Mouse (Mus musculus): ENCODE results near the gene Xpnpep1. TPM values are rescaled to one million over a fixed set of nuclear protein-coding genes. Genes with fewer than 3 reads are reported as not detected.

Xpnpep1 gene
- polyA plus RNA-seq, 1 experiment = 185 TPM

GRCm38 (mm10) chr19:53023189-53023588, 16.8 kb downstream of the Xpnpep1 start:
- Histone ChIP-seq H3K27me3 (ENCODE audit: control insufficient read depth, insufficient read depth, low read length, poor library complexity, severe bottlenecking) (no peaks in the 10 kb centered on the region), H3K4me1 (ENCODE audit: control insufficient read depth, insufficient read depth, low read length) (peaks cover 13% of the 10 kb centered on the region), H3K9ac (ENCODE audit: low read depth, poor library complexity, severe bottlenecking) (no peak overlapping the region), H3K36me3 (ENCODE audit: control insufficient read depth, insufficient read depth, low read length, poor library complexity, severe bottlenecking) (no peaks in the 10 kb centered on the region), H3K4me3 (ENCODE audit: low read depth, low read length) (no peak overlapping the region), H3K27ac (ENCODE audit: insufficient read depth, low read length) (peak overlapping the region; percentile 66), H3K9me3 (replicated peaks; ENCODE audit: control insufficient read depth, insufficient read depth, low read length, poor library complexity, severe bottlenecking) (no peaks in the 10 kb centered on the region)
- TF ChIP-seq CTCF (IDR thresholded peaks at IDR 0.05; ENCODE audit: low read depth, low read length) = no peak
- TF ChIP-seq EP300 (IDR thresholded peaks at IDR 0.05; ENCODE audit: insufficient read depth, low read depth, low read length) = peak; percentile 99

- no peak for TF ChIP-seq CTCF (IDR thresholded peaks at IDR 0.05; ENCODE audit: low read depth, low read length)
- TF ChIP-seq POLR2A (IDR thresholded peaks at IDR 0.05; ENCODE audit: insufficient read depth, low read length) = no peak
- no peak for TF ChIP-seq EP300 (IDR thresholded peaks at IDR 0.05; ENCODE audit: insufficient read depth, low read depth, low read length)
- peak overlapping the region; percentile 66 for H3K27ac ChIP-seq (ENCODE audit: insufficient read depth, low read length)
- H3K4me3 ChIP-seq (ENCODE audit: low read depth, low read length) = no peak overlapping the region
- H3K9me3 ChIP-seq (replicated peaks; ENCODE audit: control insufficient read depth, insufficient read depth, low read length, poor library complexity, severe bottlenecking) = no peaks in the 10 kb centered on the region
- H3K4me1 ChIP-seq (ENCODE audit: control insufficient read depth, insufficient read depth, low read length) = peaks cover 13% of the 10 kb centered on the region
- H3K9ac ChIP-seq (ENCODE audit: low read depth, poor library complexity, severe bottlenecking) = no peak overlapping the region
- no peaks in the 10 kb centered on the region for H3K27me3 ChIP-seq (ENCODE audit: control insufficient read depth, insufficient read depth, low read length, poor library complexity, severe bottlenecking)
- no peaks in the 10 kb centered on the region for H3K36me3 ChIP-seq (ENCODE audit: control insufficient read depth, insufficient read depth, low read length, poor library complexity, severe bottlenecking)
Measured at GRCm38 (mm10) chr19:53022037-53022614, 17.9 kb downstream of the Xpnpep1 start.

- H3K4me1 ChIP-seq (ENCODE audit: control insufficient read depth, insufficient read depth, low read length) = peaks cover 13% of the 10 kb centered on the region
- H3K27ac ChIP-seq (ENCODE audit: insufficient read depth, low read length) = peak overlapping the region; percentile 66
- no peaks in the 10 kb centered on the region for H3K9me3 ChIP-seq (replicated peaks; ENCODE audit: control insufficient read depth, insufficient read depth, low read length, poor library complexity, severe bottlenecking)
- H3K4me3 ChIP-seq (ENCODE audit: low read depth, low read length) = no peak overlapping the region
- no peak for TF ChIP-seq POLR2A (IDR thresholded peaks at IDR 0.05; ENCODE audit: insufficient read depth, low read length)
- TF ChIP-seq CTCF (IDR thresholded peaks at IDR 0.05; ENCODE audit: low read depth, low read length) = peak; percentile 31
- no peak for TF ChIP-seq EP300 (IDR thresholded peaks at IDR 0.05; ENCODE audit: insufficient read depth, low read depth, low read length)
- no peaks in the 10 kb centered on the region for H3K36me3 ChIP-seq (ENCODE audit: control insufficient read depth, insufficient read depth, low read length, poor library complexity, severe bottlenecking)
- no peak overlapping the region for H3K9ac ChIP-seq (ENCODE audit: low read depth, poor library complexity, severe bottlenecking)
- no peaks in the 10 kb centered on the region for H3K27me3 ChIP-seq (ENCODE audit: control insufficient read depth, insufficient read depth, low read length, poor library complexity, severe bottlenecking)
Measured at GRCm38 (mm10) chr19:53021537-53021936, 18.5 kb downstream of the Xpnpep1 start.

GRCm38 (mm10) chr19:53019716-53020463, 20.1 kb downstream of the Xpnpep1 start:
- Histone ChIP-seq H3K27me3 (ENCODE audit: control insufficient read depth, insufficient read depth, low read length, poor library complexity, severe bottlenecking) (no peaks in the 10 kb centered on the region), H3K9me3 (replicated peaks; ENCODE audit: control insufficient read depth, insufficient read depth, low read length, poor library complexity, severe bottlenecking) (no peaks in the 10 kb centered on the region), H3K4me3 (ENCODE audit: low read depth, low read length) (peak overlapping the region; percentile 6; the same call in 1 of the 2 replicates), H3K9ac (ENCODE audit: low read depth, poor library complexity, severe bottlenecking) (peak overlapping the region; percentile 34), H3K36me3 (ENCODE audit: control insufficient read depth, insufficient read depth, low read length, poor library complexity, severe bottlenecking) (no peaks in the 10 kb centered on the region), H3K4me1 (ENCODE audit: control insufficient read depth, insufficient read depth, low read length) (peaks cover 16% of the 10 kb centered on the region), H3K27ac (ENCODE audit: insufficient read depth, low read length) (peak overlapping the region; percentile 41)
- TF ChIP-seq POLR2A (IDR thresholded peaks at IDR 0.05; ENCODE audit: insufficient read depth, low read length) = no peak
- TF ChIP-seq CTCF (IDR thresholded peaks at IDR 0.05; ENCODE audit: low read depth, low read length) = peak; percentile 76

GRCm38 (mm10) chr19:53017954-53018353, 22.1 kb downstream of the Xpnpep1 start:
- no peaks in the 10 kb centered on the region for H3K9me3 ChIP-seq (replicated peaks; ENCODE audit: control insufficient read depth, insufficient read depth, low read length, poor library complexity, severe bottlenecking)
- no peaks in the 10 kb centered on the region for H3K27me3 ChIP-seq (ENCODE audit: control insufficient read depth, insufficient read depth, low read length, poor library complexity, severe bottlenecking)
- no peak overlapping the region for H3K4me3 ChIP-seq (ENCODE audit: low read depth, low read length)
- no peak overlapping the region for H3K9ac ChIP-seq (ENCODE audit: low read depth, poor library complexity, severe bottlenecking)
- no peaks in the 10 kb centered on the region for H3K36me3 ChIP-seq (ENCODE audit: control insufficient read depth, insufficient read depth, low read length, poor library complexity, severe bottlenecking)
- H3K4me1 ChIP-seq (ENCODE audit: control insufficient read depth, insufficient read depth, low read length) = peaks cover 9% of the 10 kb centered on the region
- TF ChIP-seq POLR2A (IDR thresholded peaks at IDR 0.05; ENCODE audit: insufficient read depth, low read length) = no peak
- TF ChIP-seq CTCF (IDR thresholded peaks at IDR 0.05; ENCODE audit: low read depth, low read length) = no peak
- TF ChIP-seq EP300 (IDR thresholded peaks at IDR 0.05; ENCODE audit: insufficient read depth, low read depth, low read length) = no peak
- H3K27ac ChIP-seq (ENCODE audit: insufficient read depth, low read length) = peak overlapping the region; percentile 5; the same call in 1 of the 2 replicates

GRCm38 (mm10) chr19:53017248-53017647, 22.8 kb downstream of the Xpnpep1 start:
- Histone ChIP-seq H3K9ac (ENCODE audit: low read depth, poor library complexity, severe bottlenecking) (no peak overlapping the region), H3K36me3 (ENCODE audit: control insufficient read depth, insufficient read depth, low read length, poor library complexity, severe bottlenecking) (no peaks in the 10 kb centered on the region), H3K9me3 (replicated peaks; ENCODE audit: control insufficient read depth, insufficient read depth, low read length, poor library complexity, severe bottlenecking) (no peaks in the 10 kb centered on the region), H3K4me3 (ENCODE audit: low read depth, low read length) (no peak overlapping the region), H3K27me3 (ENCODE audit: control insufficient read depth, insufficient read depth, low read length, poor library complexity, severe bottlenecking) (no peaks in the 10 kb centered on the region), H3K4me1 (ENCODE audit: control insufficient read depth, insufficient read depth, low read length) (peaks cover 9% of the 10 kb centered on the region), H3K27ac (ENCODE audit: insufficient read depth, low read length) (peak overlapping the region; percentile 5; the same call in 1 of the 2 replicates)
- TF ChIP-seq POLR2A (IDR thresholded peaks at IDR 0.05; ENCODE audit: insufficient read depth, low read length) (no peak), EP300 (IDR thresholded peaks at IDR 0.05; ENCODE audit: insufficient read depth, low read depth, low read length) (no peak), CTCF (IDR thresholded peaks at IDR 0.05; ENCODE audit: low read depth, low read length) (no peak)

All from ES-Bruce4 (cell line).